Mouse (Mus musculus) cerebellum, postnatal 14 days (tissue): ENCODE measurements at regions not wholly inside any gene's neighbourhood (a gene's known extent, or its start where the extent isn't known, plus 50 kb on each side); places are given as distances from the start of the nearest gene placed in this dataset.
A peak's percentile ranks its signal among the peaks of the same experiment; 100 is the strongest.

Experiments used
- DNase-seq, 2 experiments: peaks; one replicate each; pipeline ENCODE4 v3.0.0; 2021; ENCODE audit warnings: mixed read lengths in 2 of 2

DNA sequence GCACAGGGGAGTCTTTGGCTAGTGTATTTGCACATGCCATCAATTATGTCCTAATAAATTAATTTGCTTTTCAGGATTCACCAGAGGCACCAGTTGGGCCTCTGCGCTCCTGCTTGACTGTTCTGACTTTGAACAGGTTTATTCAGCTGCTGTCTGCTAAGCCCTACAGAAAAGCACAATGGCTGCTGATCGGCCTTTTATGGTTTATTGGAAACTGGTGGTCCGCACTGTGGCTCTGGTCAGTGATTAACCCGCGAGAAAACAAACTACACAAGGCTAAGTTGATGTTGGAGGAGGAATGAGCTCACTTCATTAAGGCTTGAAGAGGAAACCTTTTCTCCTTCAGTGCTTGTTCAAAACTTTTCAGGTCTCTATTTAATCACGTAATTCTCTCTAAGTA lies 208.4 kb upstream of the Gpr101 start:
- no peak for DNase-seq

DNA sequence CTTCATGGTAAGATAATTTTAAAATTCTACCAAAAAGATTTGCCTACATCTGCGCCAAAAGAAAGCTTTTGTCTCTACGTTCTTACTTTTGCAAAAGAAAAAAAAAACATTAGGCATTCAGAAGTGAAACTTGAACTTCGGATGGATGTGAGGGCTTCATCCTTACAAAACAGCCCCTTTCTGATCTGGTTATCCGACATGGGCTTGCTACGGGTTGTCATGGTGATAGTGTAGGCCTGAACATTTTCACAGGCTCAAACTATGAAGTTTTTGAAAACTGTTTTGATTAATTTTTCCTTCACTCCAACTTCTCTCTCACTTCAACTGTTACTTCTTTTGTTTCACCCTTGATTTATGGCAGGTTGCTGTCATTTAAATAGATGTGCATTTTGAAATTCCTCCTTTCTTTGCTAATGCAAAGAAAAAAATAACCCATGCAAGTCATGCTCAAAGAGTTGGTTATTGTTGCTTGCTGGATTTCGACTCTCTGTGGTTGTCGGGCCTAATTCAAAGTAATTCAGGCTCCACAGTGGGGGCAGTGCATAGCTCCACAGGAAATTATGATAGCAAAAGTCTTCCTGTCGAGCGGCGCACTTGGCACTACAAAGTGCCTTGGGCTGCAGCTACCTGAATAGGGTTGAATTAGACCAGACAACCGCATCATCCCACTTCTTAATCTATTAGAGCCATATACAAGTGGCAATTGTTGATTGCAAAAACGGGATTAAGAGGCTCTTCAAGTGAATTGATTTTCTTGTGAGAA lies 205.7 kb upstream of the Gpr101 start:
- no peak for DNase-seq

DNA sequence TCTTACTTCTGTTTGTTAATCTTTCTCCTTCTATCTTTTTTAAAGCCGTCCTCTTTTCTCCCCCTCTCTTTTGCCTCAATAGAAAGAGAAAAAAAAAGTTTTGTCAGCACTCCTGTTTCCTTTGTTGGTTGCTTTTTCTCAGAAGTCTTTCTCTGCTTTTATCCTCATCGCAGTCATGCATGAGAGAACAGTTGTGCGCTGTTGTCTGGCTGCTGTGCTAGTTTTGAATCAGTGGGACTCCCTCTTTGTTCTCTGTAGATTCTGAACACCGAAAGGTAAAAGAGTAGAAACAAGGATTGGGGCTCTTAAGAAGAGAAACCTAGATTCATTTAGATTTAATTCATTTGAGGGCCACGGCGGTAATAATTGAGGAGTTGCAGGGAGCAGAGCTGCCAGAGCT lies 204.9 kb upstream of the Gpr101 start:
- no peak for DNase-seq

DNA sequence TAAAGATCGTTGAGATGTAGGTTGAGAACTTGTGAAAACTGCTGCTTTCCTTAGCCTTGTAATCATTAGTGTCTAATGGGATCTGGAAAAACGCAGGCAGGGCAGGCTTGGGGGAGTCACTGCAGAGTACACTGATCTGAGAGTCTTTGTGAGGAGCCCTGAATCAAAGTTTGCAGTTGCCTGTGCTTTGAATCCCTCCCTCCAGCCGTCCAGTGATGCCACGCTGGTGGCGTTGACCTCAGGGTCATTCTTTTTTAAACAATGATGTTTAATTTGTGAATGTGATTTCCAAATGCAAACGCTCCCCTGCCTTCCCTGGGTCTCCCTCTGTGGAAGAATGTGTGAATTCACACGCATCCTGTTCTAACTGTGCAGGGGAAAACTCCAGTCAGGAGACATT lies 204.4 kb upstream of the Gpr101 start:
- no peak for DNase-seq

DNA sequence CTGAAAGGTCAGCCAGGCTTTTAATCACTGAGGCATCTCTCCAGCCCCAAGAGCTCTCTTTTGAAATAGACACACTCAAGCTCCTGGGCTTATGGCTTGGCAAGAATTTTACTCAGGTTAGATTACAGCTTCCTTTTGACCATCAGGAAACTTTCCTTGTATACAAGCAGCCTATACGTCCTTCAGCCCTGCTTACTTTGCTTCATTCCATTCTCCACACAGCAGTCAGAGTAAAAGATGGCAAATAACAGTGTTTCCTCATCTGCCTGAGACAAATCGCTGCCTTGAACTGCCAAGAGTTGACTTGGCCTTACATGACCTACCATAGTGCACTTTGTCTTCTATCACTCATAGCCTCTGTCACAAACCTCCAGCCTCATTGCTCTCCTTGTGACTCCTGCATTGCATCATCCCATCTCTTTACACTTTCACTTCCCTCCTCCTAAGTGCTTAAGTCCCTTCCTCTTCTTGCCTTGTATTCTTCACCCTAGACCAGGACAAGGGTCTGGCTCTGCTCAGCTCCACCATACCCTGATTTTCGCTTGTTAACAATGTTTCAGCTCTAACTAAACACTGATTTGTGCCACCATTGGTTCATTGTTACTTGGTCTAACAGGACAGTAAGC lies 203.2 kb upstream of the Gpr101 start:
- DNase-seq, result no peak

DNA sequence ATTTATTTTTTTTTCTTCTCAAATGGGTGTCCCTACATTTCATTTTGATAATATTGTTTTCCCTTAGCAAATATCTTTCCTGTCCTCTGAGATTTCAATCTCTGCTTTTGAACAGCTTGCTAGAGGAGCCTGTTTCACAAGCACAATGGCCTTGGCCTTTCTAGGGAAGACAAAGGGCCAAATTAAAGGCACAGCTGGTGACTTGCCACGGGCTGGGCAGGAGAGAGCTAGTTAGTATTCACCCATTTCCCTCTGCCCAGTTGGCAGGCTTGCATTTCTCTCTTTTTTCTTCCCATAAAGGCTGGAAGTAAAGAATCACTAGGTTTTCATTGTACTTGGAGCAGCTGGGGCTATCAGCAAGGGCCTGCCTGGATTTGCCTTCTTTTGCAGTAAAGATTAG lies 188.9 kb upstream of the Gpr101 start:
- peak in 1 of 2 experiments; percentile 7 for DNase-seq

DNA sequence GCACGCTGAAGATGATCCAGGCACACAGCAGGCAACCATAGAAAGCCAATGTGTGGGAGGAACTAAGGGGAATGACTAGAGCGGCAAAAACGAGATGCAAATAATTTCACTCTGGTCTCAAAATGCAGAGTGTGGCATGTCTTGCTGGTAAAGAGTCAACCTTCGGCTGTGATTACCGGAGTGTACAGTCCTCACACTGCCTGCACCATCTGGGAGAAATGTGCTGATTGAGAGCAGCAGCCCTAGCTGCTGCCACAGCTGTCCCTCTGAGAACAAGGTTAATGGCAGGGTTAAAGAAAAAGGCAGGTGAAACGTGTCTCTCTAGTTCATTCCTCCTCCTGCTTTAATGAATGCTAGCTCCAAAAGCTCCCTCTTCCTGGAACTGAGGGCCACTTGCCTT lies 173.2 kb upstream of the Gpr101 start:
- DNase-seq, result no peak

DNA sequence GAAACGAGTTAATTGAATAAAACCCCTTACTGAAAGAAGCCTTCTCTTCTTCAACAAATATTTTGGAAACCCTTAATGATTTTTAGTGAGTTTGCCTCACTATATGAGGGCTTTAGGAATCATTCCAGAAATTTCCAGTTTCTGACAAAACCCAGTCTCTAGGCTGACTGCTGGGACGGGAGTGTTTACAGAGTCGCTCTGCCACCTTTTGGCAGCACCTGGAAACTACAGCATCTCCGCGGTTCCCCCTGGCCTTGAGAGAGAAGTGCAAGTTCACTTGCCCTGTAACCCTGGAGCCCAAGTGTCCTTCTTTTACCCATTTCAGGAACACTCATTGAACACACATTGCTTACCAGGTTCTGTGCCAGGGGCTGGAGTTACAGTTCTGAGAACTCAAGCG lies 171.4 kb upstream of the Gpr101 start:
- peak; percentile 61 to 62 for DNase-seq

DNA sequence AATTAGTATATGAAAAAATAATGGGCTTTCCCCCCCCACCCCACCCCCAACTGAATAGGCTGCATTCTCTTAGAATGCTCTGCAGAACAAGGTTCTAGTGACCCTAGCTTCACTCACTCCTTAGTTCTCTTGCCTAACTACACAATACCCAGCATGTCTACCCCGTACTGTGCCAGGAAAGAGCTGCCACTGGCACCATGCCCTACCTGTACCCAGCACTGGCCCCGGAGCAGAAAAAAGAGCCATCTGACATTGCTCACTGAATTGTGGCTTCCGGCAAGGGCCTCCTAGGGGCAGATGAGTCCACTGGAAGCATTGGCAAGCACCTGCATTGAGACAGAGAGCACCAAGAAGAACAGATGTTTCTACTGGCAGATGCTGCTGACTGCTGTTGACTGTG lies 156.0 kb upstream of the Gpr101 start:
- DNase-seq, result peak; percentile 42 to 60

DNA sequence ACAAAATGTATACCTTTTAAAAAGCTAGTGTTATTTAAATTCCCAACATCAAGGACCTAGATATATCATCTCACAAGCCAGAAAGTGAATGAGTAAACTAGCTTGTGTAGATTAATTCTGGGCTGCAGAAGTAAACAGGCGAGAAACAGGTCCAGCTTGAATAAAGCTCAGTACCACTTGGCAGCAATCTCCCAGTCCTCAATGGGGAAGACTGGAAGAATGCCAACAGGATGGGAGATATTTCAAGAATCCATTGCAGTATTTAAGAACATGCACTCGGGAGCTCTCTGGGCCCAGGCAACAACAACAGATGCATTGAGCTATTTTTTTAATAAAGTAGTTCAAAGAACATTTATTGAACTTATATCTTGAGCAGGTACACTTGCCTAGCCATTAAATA lies 152.5 kb upstream of the Gpr101 start:
- peak; percentile 50 to 66 for DNase-seq

DNA sequence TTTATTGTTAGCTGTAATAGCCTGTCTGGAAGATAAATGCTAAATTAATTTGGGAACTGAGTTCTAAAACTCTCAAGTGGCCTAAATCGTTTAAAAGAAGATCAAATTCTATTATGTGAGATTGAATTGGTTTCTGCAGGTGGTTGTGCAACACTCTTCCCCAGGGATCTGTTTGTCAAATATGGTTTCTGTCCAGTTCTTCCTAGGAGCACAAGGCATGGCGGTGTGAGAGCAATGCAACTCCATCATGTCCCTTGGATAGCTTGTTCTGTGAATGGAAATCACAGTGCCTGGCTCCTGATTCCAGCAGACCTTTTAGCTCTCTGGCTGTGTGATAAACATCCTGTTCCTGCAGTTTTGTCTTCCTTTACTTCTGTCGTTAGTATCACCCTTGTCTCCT lies 151.9 kb upstream of the Gpr101 start:
- DNase-seq, result no peak
